Mouse (Mus musculus) heart, embryonic 16.5 days (tissue): ENCODE data around the gene Stac3. TPM values are rescaled to one million over a fixed set of nuclear protein-coding genes. Genes with fewer than 3 reads are reported as not detected.

Experiments used
- polyA plus RNA-seq: library from polyadenylated mRNA; unstranded; fragments of >200 nt; fragmentation: Nextera tagmentation; extraction: Ambion mirVana; gene quantifications from 2 replicates; pipeline ENCODE4 v1.2.1, GENCODE M21; 2015

Gene Stac3
- polyA plus RNA-seq, 1 experiment from 2014 or later = 0.46 TPM

Other genes starting within 250 kb of the Stac3 start
- gene Kif5a, start 238.3 kb upstream of the Stac3 start, polyA plus RNA-seq = 0.36 and 0.70 TPM in 2 replicates
- gene Dctn2, start 235.3 kb upstream of the Stac3 start, polyA plus RNA-seq = 148 and 152 TPM in 2 replicates
- gene Mbd6, start 212.7 kb upstream of the Stac3 start, polyA plus RNA-seq = 11.4 and 11.7 TPM in 2 replicates
- 80.4 and 81.2 TPM in 2 replicates for gene Mars, start 189.9 kb upstream of the Stac3 start, polyA plus RNA-seq
- gene Arhgap9, start 179.7 kb upstream of the Stac3 start, polyA plus RNA-seq = 7.5 and 15.9 TPM in 2 replicates
- gene Gli1, start 159.7 kb upstream of the Stac3 start, polyA plus RNA-seq = 0.91 and 1.4 TPM in 2 replicates
- 0.04 TPM in 1 of 2 replicates, not detected in the other for gene Inhbe, start 147.3 kb upstream of the Stac3 start, polyA plus RNA-seq
- gene Inhbc, start 131.3 kb upstream of the Stac3 start, polyA plus RNA-seq = not detected in 2 replicates
- gene R3hdm2, start 121.4 kb upstream of the Stac3 start, polyA plus RNA-seq = 22.6 and 29.9 TPM in 2 replicates
- gene Ndufa4l2, start 13.3 kb downstream of the Stac3 start, polyA plus RNA-seq = 59.8 and 72.0 TPM in 2 replicates
- 127 and 132 TPM in 2 replicates for gene Shmt2, start 20.8 kb downstream of the Stac3 start, polyA plus RNA-seq
- gene Nxph4, start 32.9 kb downstream of the Stac3 start, polyA plus RNA-seq = 1.2 and 1.4 TPM in 2 replicates
- 33.4 and 34.4 TPM in 2 replicates for gene Lrp1, start 119.5 kb downstream of the Stac3 start, polyA plus RNA-seq
- 36.1 and 36.7 TPM in 2 replicates for gene Stat6, start 141.3 kb downstream of the Stac3 start, polyA plus RNA-seq
- 8.3 and 8.7 TPM in 2 replicates for gene Nemp1, start 165.2 kb downstream of the Stac3 start, polyA plus RNA-seq
- 10.9 and 12.7 TPM in 2 replicates for gene Nab2, start 166.9 kb downstream of the Stac3 start, polyA plus RNA-seq
- 0.21 and 1.8 TPM in 2 replicates for gene Myo1a, start 203.5 kb downstream of the Stac3 start, polyA plus RNA-seq
- gene Tac2, start 222.8 kb downstream of the Stac3 start, polyA plus RNA-seq = 0.74 TPM in 1 of 2 replicates, not detected in the other
- gene Zbtb39, start 237.9 kb downstream of the Stac3 start, polyA plus RNA-seq = 1.4 and 1.6 TPM in 2 replicates